Mouse (Mus musculus): ENCODE results near the gene Edem2. TPM values are rescaled to one million over a fixed set of nuclear protein-coding genes. Genes with fewer than 3 reads are reported as not detected.

The Edem2 gene
- polyA plus RNA-seq, 1 experiment from 2014 or later = 34.0 TPM

DNA sequence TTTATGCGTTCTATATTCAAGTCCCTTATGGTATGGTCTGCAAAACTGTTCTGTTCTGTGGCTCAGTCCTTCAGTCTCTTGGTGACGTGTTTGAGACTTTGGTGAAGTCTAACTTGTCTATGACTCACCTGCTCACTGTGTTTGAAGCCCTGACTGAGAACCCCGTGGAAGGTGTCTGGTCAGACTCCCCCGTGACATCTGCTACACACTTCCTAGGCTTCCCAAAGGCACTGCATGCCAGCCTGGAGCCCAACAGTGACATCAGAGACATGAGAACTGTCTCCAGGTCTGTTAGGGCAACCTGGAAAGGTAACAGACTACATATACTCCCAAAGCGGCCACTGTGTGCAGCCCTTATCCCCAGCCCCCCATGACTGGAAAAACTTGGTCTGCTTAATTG, 76.7 kb downstream of the Edem2 start:
- no peak overlapping the region for H3K4me2 ChIP-seq (ENCODE audit: low read depth, low read length)
- WGBS = 91% methylated on average over 5 of the region's 5 CpGs

More for the DNA sequence above, 76.7 kb downstream of the Edem2 start:
- no peak overlapping the region for H3K4me3 ChIP-seq (ENCODE audit: low read depth, low read length)
- H3K36me3 ChIP-seq (ENCODE audit: control insufficient read depth, insufficient read depth, low read length) = peaks cover 98% of the 10 kb centered on the region
- no peaks in the 10 kb centered on the region for H3K27me3 ChIP-seq (replicated peaks; ENCODE audit: control insufficient read depth, insufficient read depth, low read length)
- no peaks in the 10 kb centered on the region for H3K9me3 ChIP-seq (ENCODE audit: control insufficient read depth, low read length)
- no peak overlapping the region for H3K9ac ChIP-seq (ENCODE audit: low read depth, low read length)
- no peak for DNase-seq (ENCODE audit: low spot score)
- H3K4me1 ChIP-seq (ENCODE audit: control insufficient read depth, insufficient read depth, low read length) = no peaks in the 10 kb centered on the region
- no peak overlapping the region for H3K27ac ChIP-seq (replicated peaks; ENCODE audit: low read depth, low read length)
- no peak for ATAC-seq (ENCODE audit: low read depth)

Other genes with a start within 250 kb of the Edem2 start
- 15.3 and 15.8 TPM in 2 replicates for gene Acss2, start 211.5 kb downstream of the Edem2 start, polyA plus RNA-seq (2014; fragmentation: Nextera tagmentation; extraction: Ambion mirVana)
- 6.1 and 8.7 TPM in 2 replicates for gene Ggt7, start 211.2 kb downstream of the Edem2 start, polyA plus RNA-seq (2014; fragmentation: Nextera tagmentation; extraction: Ambion mirVana)
- gene Gss, start 136.7 kb downstream of the Edem2 start, polyA plus RNA-seq (2014; fragmentation: Nextera tagmentation; extraction: Ambion mirVana) = 27.1 and 27.6 TPM in 2 replicates
- gene Myh7b, start 118.3 kb downstream of the Edem2 start, polyA plus RNA-seq (2014; fragmentation: Nextera tagmentation; extraction: Ambion mirVana) = 4.6 and 5.3 TPM in 2 replicates
- 131 and 147 TPM in 2 replicates for gene Trpc4ap, start 37.1 kb downstream of the Edem2 start, polyA plus RNA-seq (2014; fragmentation: Nextera tagmentation; extraction: Ambion mirVana)
- gene Gm17581, start 6.4 kb upstream of the Edem2 start, polyA plus RNA-seq (2014; fragmentation: Nextera tagmentation; extraction: Ambion mirVana) = not detected in 2 replicates
- 8.1 and 9.1 TPM in 2 replicates for gene Procr, start 21.6 kb upstream of the Edem2 start, polyA plus RNA-seq (2014; fragmentation: Nextera tagmentation; extraction: Ambion mirVana)
- 0.51 TPM in 2 replicates for gene Mmp24, start 45.9 kb upstream of the Edem2 start, polyA plus RNA-seq (2014; fragmentation: Nextera tagmentation; extraction: Ambion mirVana)
- gene BC029722, start 90.0 kb upstream of the Edem2 start, polyA plus RNA-seq (2014; fragmentation: Nextera tagmentation; extraction: Ambion mirVana) = 10.8 and 12.2 TPM in 2 replicates
- 151 and 162 TPM in 2 replicates for gene Eif6, start 97.5 kb upstream of the Edem2 start, polyA plus RNA-seq (2014; fragmentation: Nextera tagmentation; extraction: Ambion mirVana)
- gene Fam83c, start 105.4 kb upstream of the Edem2 start, polyA plus RNA-seq (2014; fragmentation: Nextera tagmentation; extraction: Ambion mirVana) = 0.74 and 1.1 TPM in 2 replicates
- gene Uqcc1, start 200.8 kb upstream of the Edem2 start, polyA plus RNA-seq (2014; fragmentation: Nextera tagmentation; extraction: Ambion mirVana) = 58.3 and 65.9 TPM in 2 replicates
- gene Gm15557, start 211.3 kb upstream of the Edem2 start, polyA plus RNA-seq (2014; fragmentation: Nextera tagmentation; extraction: Ambion mirVana) = not detected in 2 replicates
- 3.3 and 3.8 TPM in 2 replicates for gene Gdf5, start 215.9 kb upstream of the Edem2 start, polyA plus RNA-seq (2014; fragmentation: Nextera tagmentation; extraction: Ambion mirVana)
- 17.6 TPM in 2 replicates for gene Cep250, start 227.0 kb upstream of the Edem2 start, polyA plus RNA-seq (2014; fragmentation: Nextera tagmentation; extraction: Ambion mirVana)

All from embryonic facial prominence, embryonic 14.5 days (tissue).